Mouse (Mus musculus): ENCODE measurements around the gene Agrp. TPM values are rescaled to one million over a fixed set of nuclear protein-coding genes. Genes with fewer than 3 reads are reported as not detected.

The Agrp gene
- polyA plus RNA-seq, 1 experiment from 2014 or later: 0.23 TPM

- Histone ChIP-seq H3K36me3 (peaks cover 7% of the 10 kb centered on the region), H3K4me2 (peak overlapping the region; percentile 95), H3K4me3 (peak overlapping the region; percentile 82), H3K27ac (replicated peaks) (peak overlapping the region; percentile 100), H3K27me3 (replicated peaks) (no peaks in the 10 kb centered on the region), H3K9me3 (no peaks in the 10 kb centered on the region), H3K9ac (peak overlapping the region; percentile 99), H3K4me1 (peaks cover 44% of the 10 kb centered on the region)
- 0% methylated on average over 11 of the region's 11 CpGs for whole genome bisulfite sequencing
- ATAC-seq (ENCODE audit: extremely low read depth, insufficient number of reproducible peaks, low FRiP score, low TSS enrichment): no peak
Observed at GRCm38 (mm10) chr8:105637601-105638041, 428 bp upstream of the Agrp start.

- H3K4me2 ChIP-seq: peak within 1 kb of the TSS; percentile 95
- H3K9ac ChIP-seq: peak within 1 kb of the TSS; percentile 99
- H3K9me3 ChIP-seq: no peaks in the 10 kb centered on the region
- peaks cover 7% of the 10 kb centered on the region for H3K36me3 ChIP-seq
- peak within 1 kb of the TSS; percentile 82 for H3K4me3 ChIP-seq
- ATAC-seq (ENCODE audit: extremely low read depth, insufficient number of reproducible peaks, low FRiP score, low TSS enrichment): peak; percentile 84
- WGBS: under 1% methylated on average over 99 of the region's 126 CpGs
- no peaks in the 10 kb centered on the region for H3K27me3 ChIP-seq (replicated peaks)
- peak within 1 kb of the TSS; percentile 100 for H3K27ac ChIP-seq (replicated peaks)
- H3K4me1 ChIP-seq: peaks cover 44% of the 10 kb centered on the region
Observed at GRCm38 (mm10) chr8:105636018-105636962, 903 bp downstream of the Agrp start, which contains the start of gene Ctcf. Gene Ctcf (plus strand): TSS chr8:105636568.

- WGBS: 4% methylated on average over 11 of the region's 11 CpGs
- ATAC-seq (ENCODE audit: extremely low read depth, insufficient number of reproducible peaks, low FRiP score, low TSS enrichment): no peak
Observed at GRCm38 (mm10) chr8:105635481-105635880, 1.7 kb downstream of the Agrp start.

GRCm38 (mm10) chr8:105634771-105635458 is 2.3 kb downstream of the Agrp start:
- 76% methylated on average over 2 of the region's 2 CpGs for whole genome bisulfite sequencing
- peak overlapping the region; percentile 99 for H3K9ac ChIP-seq
- H3K36me3 ChIP-seq: peaks cover 7% of the 10 kb centered on the region
- no peak overlapping the region for H3K27ac ChIP-seq (replicated peaks)
- peaks cover 33% of the 10 kb centered on the region for H3K4me1 ChIP-seq
- H3K27me3 ChIP-seq (replicated peaks): no peaks in the 10 kb centered on the region
- H3K4me2 ChIP-seq: peak overlapping the region; percentile 95
- H3K4me3 ChIP-seq: peak overlapping the region; percentile 82
- H3K9me3 ChIP-seq: no peaks in the 10 kb centered on the region
- ATAC-seq (ENCODE audit: extremely low read depth, insufficient number of reproducible peaks, low FRiP score, low TSS enrichment): no peak

More at GRCm38 (mm10) chr8:105635481-105635880, 1.7 kb downstream of the Agrp start:
- H3K9me3 ChIP-seq: no peaks in the 10 kb centered on the region
- peak overlapping the region; percentile 82 for H3K4me3 ChIP-seq
- H3K4me2 ChIP-seq: peak overlapping the region; percentile 95
- H3K36me3 ChIP-seq: peaks cover 7% of the 10 kb centered on the region
- no peaks in the 10 kb centered on the region for H3K27me3 ChIP-seq (replicated peaks)
- peaks cover 37% of the 10 kb centered on the region for H3K4me1 ChIP-seq
- H3K9ac ChIP-seq: peak overlapping the region; percentile 99
- peak overlapping the region; percentile 100 for H3K27ac ChIP-seq (replicated peaks)

GRCm38 (mm10) chr8:105629337-105629736 is 7.9 kb downstream of the Agrp start:
- no peak overlapping the region for H3K27ac ChIP-seq (replicated peaks)
- no peak for ATAC-seq (ENCODE audit: extremely low read depth, insufficient number of reproducible peaks, low FRiP score, low TSS enrichment)
- H3K9ac ChIP-seq: no peak overlapping the region
- H3K4me3 ChIP-seq: no peak overlapping the region
- H3K4me1 ChIP-seq: peaks cover 8% of the 10 kb centered on the region
- WGBS: 81% methylated on average over 4 of the region's 4 CpGs
- peaks cover 3% of the 10 kb centered on the region; the same call in 1 of the 2 replicates for H3K36me3 ChIP-seq
- no peaks in the 10 kb centered on the region for H3K9me3 ChIP-seq
- no peaks in the 10 kb centered on the region for H3K27me3 ChIP-seq (replicated peaks)
- H3K4me2 ChIP-seq: no peak overlapping the region

GRCm38 (mm10) chr8:105626086-105626485 is 11.1 kb downstream of the Agrp start:
- Histone ChIP-seq H3K4me3 (no peak overlapping the region), H3K27me3 (replicated peaks) (no peaks in the 10 kb centered on the region), H3K36me3 (peaks cover 30% of the 10 kb centered on the region), H3K4me2 (no peak overlapping the region), H3K27ac (replicated peaks) (no peak overlapping the region), H3K9me3 (no peaks in the 10 kb centered on the region), H3K9ac (no peak overlapping the region), H3K4me1 (peaks cover 36% of the 10 kb centered on the region)
- 88% methylated on average over 1 of the region's 1 CpGs for WGBS
- ATAC-seq (ENCODE audit: extremely low read depth, insufficient number of reproducible peaks, low FRiP score, low TSS enrichment): no peak

- peaks cover 36% of the 10 kb centered on the region for H3K4me1 ChIP-seq
- H3K27me3 ChIP-seq (replicated peaks): no peaks in the 10 kb centered on the region
- no peak overlapping the region for H3K4me2 ChIP-seq
- no peaks in the 10 kb centered on the region for H3K9me3 ChIP-seq
- WGBS: 58% methylated on average over 1 of the region's 1 CpGs
- no peak overlapping the region for H3K9ac ChIP-seq
- H3K4me3 ChIP-seq: no peak overlapping the region
- peak overlapping the region; percentile 7; the same call in 1 of the 2 replicates for H3K27ac ChIP-seq (replicated peaks)
- ATAC-seq (ENCODE audit: extremely low read depth, insufficient number of reproducible peaks, low FRiP score, low TSS enrichment): no peak
- H3K36me3 ChIP-seq: peaks cover 43% of the 10 kb centered on the region
Observed at GRCm38 (mm10) chr8:105624831-105625230, 12.4 kb downstream of the Agrp start.

GRCm38 (mm10) chr8:105624401-105624800 is 12.8 kb downstream of the Agrp start:
- WGBS: 68% methylated on average over 3 of the region's 3 CpGs
- H3K36me3 ChIP-seq: peaks cover 47% of the 10 kb centered on the region
- H3K9ac ChIP-seq: no peak overlapping the region
- ATAC-seq (ENCODE audit: extremely low read depth, insufficient number of reproducible peaks, low FRiP score, low TSS enrichment): no peak
- no peak overlapping the region for H3K4me3 ChIP-seq
- peak overlapping the region; percentile 7; the same call in 1 of the 2 replicates for H3K27ac ChIP-seq (replicated peaks)
- H3K9me3 ChIP-seq: no peaks in the 10 kb centered on the region
- H3K27me3 ChIP-seq (replicated peaks): no peaks in the 10 kb centered on the region
- no peak overlapping the region for H3K4me2 ChIP-seq
- H3K4me1 ChIP-seq: peaks cover 36% of the 10 kb centered on the region

- Histone ChIP-seq H3K4me3 (no peak overlapping the region), H3K27me3 (replicated peaks) (no peaks in the 10 kb centered on the region), H3K4me1 (peaks cover 36% of the 10 kb centered on the region), H3K9ac (peak overlapping the region; percentile 25; the same call in 1 of the 2 replicates), H3K36me3 (peaks cover 54% of the 10 kb centered on the region), H3K4me2 (no peak overlapping the region), H3K9me3 (no peaks in the 10 kb centered on the region), H3K27ac (replicated peaks) (no peak overlapping the region)
- no peak for ATAC-seq (ENCODE audit: extremely low read depth, insufficient number of reproducible peaks, low FRiP score, low TSS enrichment)
- 57% methylated on average over 7 of the region's 7 CpGs for WGBS
Observed at GRCm38 (mm10) chr8:105623679-105624245, 13.4 kb downstream of the Agrp start.

GRCm38 (mm10) chr8:105623118-105623517 is 14.1 kb downstream of the Agrp start:
- peak overlapping the region; percentile 55 for H3K27ac ChIP-seq (replicated peaks)
- no peaks in the 10 kb centered on the region for H3K9me3 ChIP-seq
- no peaks in the 10 kb centered on the region for H3K27me3 ChIP-seq (replicated peaks)
- no peak overlapping the region for H3K4me3 ChIP-seq
- 35% methylated on average over 5 of the region's 5 CpGs for WGBS
- ATAC-seq (ENCODE audit: extremely low read depth, insufficient number of reproducible peaks, low FRiP score, low TSS enrichment): no peak
- no peak overlapping the region for H3K4me2 ChIP-seq
- peaks cover 36% of the 10 kb centered on the region for H3K4me1 ChIP-seq
- peaks cover 60% of the 10 kb centered on the region for H3K36me3 ChIP-seq
- H3K9ac ChIP-seq: peak overlapping the region; percentile 25; the same call in 1 of the 2 replicates

- ATAC-seq (ENCODE audit: extremely low read depth, insufficient number of reproducible peaks, low FRiP score, low TSS enrichment): peak; percentile 70
- H3K27ac ChIP-seq (replicated peaks): peak overlapping the region; percentile 55
- H3K4me3 ChIP-seq: no peak overlapping the region
- peaks cover 67% of the 10 kb centered on the region for H3K36me3 ChIP-seq
- peak overlapping the region; percentile 25; the same call in 1 of the 2 replicates for H3K9ac ChIP-seq
- peaks cover 36% of the 10 kb centered on the region for H3K4me1 ChIP-seq
- no peaks in the 10 kb centered on the region for H3K9me3 ChIP-seq
- no peak overlapping the region for H3K4me2 ChIP-seq
- WGBS: 5% methylated on average over 8 of the region's 8 CpGs
- H3K27me3 ChIP-seq (replicated peaks): no peaks in the 10 kb centered on the region
Observed at GRCm38 (mm10) chr8:105622421-105622920, 14.7 kb downstream of the Agrp start.

Data from heart, embryonic 13.5 days (tissue).